Mouse (Mus musculus) yolk sac, embryonic 10.5 days (tissue): ENCODE data around the gene Hmgcl.
A peak's percentile ranks its signal among the peaks of the same experiment; 100 is the strongest.
"Not testable (repeated sequence)": the region's sequence is repeated elsewhere in the genome, so short reads cannot be mapped to it uniquely, and the experiment has no call there.

ENCODE experiments used
- DNase-seq: peaks from one replicate; pipeline ENCODE4 v3.0.0-alpha.2; 2017; ENCODE audit warnings: low spot score

Hmgcl gene

DNA sequence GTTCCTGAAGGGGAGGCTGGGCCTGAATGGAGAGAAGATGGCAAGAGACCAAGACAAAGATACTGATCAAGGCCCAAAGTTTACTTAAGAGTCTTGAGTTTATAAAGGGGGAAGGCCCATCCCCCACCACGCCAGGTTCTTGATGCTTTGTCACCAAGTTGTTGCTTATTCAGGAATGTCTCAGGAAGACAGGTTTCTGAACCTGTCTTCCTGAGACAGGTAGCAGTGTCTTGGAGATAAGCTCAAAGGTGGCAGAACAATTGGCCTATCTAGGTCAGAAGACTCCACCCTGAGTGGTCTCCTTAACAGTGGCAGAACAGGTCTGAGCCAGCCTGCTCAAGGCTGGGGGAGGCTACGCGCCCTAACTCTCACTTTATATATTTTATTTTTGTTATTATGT, 19.4 kb upstream of the Hmgcl start:
- DNase-seq: peak; percentile 49

DNA sequence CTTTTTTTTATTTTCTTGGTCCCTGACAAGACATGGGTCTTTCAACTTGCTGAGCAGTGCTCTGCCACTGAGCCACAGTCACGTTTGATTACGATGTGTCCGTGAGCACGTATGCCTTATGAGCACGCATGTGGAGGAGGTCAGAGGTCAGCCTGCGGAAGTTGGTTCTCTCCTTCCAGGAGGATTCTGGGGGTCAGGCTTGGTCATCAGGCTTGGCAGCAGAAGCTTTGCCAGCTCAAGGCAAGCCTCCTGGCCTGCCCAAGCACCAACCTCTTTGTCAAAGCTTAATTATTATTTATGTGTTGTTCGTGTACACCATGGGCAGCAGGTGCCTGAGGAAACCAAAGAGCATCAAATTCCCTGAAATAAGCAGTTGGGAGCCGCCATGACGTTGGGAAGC, 17.9 kb upstream of the Hmgcl start:
- no peak for DNase-seq

DNA sequence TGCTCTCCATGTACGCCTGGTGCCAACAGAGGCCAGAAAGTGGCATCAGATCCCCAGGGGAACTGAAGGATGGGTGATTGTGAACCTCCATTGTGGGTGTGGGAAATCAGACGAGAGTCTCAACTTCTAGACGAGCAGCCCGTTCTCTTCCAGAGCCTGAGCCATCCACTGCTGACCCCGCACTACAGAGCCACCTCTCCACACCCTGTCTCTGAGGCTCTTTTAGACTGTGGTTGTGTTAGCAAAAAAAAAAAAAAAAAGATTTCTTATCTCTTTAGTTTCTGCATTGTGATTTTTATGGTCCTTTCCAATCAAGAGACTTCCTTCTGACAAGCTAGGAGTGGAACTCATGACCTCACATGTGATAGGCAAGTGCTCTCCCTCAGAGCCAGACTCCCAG, 16.8 kb upstream of the Hmgcl start:
- DNase-seq: no peak

DNA sequence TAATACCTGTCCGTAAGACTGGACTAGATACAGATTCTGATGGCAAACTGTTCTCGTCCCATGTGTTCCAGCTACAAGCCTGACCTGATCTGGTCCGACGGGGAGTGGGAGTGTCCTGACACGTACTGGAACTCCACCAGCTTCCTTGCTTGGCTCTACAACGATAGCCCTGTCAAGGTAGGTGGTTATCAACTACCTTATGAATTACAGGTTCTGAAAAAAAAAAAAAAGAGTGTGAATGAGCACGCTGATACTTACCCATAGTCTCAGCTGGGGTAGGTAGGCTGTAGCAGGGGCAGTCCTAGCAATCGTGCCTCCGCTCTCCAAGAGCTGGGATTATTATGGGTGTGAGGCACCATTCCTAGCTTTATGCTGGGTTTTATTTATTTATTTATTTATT, 16.4 kb upstream of the Hmgcl start:
- DNase-seq: no peak

DNA sequence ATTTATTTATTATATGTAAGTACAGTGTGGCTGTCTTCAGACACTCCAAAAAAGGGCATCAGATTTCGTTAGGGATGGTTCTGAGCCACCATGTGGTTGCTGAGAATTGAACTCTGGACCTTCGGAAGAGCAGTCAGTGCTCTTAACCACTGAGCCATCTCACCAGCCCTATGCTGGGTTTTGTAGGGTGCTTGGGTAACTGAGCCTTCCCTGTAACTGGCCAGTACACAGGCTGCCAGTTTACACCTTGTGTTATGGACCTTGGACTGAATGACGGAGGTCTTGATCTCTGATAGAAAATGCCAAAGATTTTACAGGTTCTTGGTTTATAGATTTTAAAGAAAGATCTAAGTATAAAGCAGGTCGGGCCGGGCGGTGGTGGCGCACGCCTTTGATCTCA, 16.0 kb upstream of the Hmgcl start:
- DNase-seq: no peak

DNA sequence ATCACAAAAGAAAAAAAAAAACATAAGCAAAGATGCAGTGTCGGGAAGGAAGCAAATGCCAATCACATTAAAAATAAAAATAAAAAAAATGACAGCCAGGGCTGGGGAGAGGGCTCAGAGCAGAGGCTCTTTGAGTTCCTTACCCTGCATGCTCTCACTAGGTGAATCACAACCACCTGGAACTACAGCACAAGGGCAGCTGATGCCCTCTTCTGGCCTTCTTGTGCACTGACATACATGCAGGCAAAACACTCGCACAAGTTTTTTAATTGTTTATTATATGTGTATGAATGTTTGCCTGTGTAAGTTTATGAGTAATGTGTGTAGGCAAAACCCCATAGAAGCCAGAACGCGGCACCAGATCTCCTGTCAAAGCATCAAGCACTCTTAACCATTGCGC, 14.4 kb upstream of the Hmgcl start:
- no peak for DNase-seq

DNA sequence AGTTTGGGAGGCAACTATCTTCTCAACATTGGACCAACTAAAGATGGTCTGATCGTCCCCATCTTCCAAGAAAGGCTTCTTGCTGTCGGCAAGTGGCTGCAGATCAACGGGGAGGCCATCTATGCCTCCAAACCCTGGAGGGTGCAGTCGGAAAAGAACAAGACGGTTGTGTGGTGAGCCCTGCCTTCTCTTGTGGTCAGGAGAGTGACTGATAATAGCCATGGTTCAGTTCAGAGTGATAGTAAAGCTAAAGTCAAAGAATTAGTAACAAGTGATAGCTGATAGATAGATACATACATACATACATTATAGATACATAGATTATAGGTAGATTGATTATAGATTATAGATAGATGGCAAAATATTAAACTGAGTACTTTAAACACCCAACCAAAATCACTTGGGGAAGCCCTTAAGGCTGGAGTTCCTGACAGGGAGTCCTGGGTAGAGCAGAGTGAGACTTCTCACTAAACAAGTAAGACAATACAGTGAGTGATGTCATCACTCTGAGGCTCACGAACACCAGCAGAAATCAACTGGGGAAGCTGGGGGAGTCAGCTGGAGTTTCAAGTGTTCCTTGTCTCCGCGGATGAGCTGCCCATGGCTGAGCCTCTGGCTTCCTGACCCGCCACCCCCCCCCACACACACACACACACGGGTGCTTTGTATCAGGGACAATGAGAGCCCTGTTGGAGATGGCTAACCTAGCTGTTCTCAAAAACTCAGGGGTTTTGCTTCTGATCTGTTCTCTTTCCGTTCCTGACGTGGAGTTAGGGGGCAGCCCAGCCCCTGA, 11.3 kb upstream of the Hmgcl start:
- no peak for DNase-seq

DNA sequence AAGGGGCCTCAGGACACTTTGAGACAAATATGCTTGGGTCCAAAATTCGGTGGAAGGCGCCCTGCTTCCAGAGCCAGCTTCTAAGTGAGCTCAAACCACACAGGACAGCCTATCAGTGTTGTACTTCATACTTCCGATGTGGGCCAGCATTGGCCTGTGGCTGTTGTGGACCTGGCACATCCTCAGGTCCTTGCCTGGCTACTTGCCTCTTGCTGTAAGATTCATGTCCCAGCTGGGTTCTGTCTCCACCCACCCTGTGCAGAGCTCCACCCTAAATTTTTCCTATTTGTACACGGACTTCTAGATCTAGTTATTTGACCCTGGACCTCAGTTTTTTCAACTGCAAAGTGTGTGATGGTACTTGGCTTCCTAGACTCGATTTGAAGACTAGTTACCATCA, 10.7 kb upstream of the Hmgcl start:
- DNase-seq: no peak

DNA sequence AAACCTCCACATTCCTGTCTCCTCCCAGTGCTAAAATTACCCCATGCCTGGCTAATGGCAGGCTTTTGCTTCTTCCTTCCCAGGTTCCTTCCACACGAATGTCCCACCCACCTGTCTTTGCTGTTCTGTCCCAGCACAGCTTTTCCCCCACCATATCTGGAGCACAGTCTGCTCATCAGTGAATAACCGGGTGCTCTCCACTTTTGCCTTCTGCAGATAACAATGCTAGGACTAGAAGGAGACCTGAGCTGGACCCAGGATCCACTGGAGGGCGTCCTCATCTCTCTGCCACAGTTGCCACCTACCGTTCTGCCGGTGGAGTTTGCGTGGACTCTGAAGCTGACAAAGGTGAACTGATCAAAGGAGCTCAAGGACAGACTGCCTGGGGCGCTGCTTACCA, 7.4 kb upstream of the Hmgcl start:
- no peak for DNase-seq

DNA sequence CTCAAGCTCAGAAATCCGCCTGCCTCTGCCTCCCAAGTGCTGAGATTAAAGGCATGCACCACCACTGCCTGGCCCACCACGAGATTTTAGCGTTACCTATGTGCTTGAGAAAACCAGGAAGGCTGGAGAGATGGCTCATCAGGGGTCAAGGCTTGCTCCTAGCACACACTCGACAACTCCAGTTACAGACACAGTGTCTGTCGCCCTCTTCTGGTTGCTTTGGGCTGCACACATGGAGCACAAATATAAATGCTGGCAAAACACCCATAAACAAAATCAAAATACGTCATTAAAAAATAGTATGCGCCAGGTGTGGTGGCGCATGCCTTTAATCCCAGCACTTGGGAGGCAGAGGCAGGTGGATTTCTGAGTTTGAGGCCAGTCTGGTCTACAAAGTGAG, 5.2 kb upstream of the Hmgcl start:
- not testable (repeated sequence) for DNase-seq

DNA sequence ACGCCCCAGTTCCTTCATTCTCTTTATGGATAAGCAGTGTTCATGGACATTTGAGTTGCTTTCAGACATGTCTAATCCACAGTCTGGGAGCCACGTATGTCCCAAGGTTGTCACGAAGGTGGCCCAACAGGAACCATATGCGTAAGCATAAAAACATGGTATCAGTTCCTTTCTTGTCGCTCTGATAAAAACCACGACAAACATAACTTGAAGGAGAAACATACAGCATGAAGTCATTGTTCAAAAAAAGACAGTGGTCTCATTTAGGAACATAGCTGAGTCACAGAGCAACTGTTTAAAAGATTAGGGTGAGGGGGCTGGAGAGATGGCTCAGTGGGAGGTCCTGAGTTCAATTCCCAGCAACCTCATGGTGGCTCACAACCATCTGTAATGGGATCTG, 4.1 kb upstream of the Hmgcl start:
- no peak for DNase-seq

DNA sequence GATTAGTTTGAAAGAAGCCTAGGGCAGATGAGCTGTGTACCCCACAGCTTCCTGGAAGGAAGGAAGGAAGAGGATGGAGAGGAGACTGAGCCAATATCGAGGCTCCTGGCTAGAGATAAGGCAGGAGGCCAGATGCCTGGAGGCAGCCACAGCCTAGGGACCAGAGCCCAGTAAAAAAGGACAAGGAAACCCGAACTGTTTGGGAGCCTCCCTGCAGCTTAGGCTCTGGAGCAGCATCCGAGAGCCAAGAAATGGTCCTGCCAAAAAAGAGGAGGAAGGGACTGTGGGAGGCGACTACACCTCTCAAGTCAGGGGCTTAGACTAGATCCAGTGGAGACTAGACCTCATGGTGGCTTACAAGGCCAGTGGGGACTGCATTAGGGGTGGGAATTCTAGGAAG, 2.9 kb upstream of the Hmgcl start:
- DNase-seq: no peak

DNA sequence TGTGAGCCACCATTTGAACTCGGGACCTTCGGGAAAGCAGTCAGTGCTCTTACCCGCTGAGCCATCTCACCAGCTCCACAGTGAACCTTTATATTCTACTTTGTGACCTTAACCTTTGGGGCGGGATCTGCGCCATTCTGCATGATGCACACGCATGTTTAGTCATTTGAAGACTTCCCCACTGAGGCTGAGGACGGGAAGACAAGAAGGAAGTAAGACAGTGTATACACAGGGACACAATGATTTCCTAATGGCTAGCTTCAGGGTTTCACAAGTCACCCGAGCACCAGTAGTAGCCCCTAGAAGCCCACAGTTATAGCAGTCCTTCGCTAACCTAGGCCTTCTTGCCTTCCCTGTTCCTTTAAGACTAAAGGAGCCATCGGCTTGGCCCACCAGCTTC, 542 bp upstream of the Hmgcl start:
- no peak for DNase-seq

DNA sequence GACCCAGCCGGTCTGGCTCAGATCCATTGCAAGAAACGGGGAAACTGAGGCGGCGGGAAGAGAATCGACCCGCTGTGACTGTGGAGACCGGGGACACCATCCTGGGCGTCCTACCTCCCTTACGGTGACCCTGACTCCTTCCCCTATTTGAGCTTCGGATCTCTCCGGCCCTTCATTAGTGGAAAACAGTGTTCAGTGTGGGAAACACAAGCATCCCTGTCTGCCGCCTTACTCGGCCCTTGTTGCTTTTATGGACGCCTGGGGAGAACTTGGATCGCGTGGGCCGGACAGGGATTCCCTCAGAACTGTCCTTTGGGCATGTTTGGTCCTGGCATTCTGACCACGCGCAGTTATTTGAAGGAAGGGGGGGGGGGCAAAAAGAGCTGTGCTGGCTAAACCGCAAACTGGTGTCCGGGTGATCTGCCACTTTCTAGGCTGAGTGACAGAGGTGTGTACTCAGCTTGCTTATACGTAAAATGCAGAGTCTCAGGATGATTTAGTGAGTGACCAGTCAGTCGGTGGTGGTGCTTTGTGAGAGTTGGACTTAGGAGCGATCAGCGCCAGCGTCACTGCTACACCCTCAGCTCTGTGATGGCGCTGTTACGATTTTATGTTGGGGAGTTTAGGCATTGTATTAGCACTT, 532 bp downstream of the Hmgcl start:
- DNase-seq: no peak

DNA sequence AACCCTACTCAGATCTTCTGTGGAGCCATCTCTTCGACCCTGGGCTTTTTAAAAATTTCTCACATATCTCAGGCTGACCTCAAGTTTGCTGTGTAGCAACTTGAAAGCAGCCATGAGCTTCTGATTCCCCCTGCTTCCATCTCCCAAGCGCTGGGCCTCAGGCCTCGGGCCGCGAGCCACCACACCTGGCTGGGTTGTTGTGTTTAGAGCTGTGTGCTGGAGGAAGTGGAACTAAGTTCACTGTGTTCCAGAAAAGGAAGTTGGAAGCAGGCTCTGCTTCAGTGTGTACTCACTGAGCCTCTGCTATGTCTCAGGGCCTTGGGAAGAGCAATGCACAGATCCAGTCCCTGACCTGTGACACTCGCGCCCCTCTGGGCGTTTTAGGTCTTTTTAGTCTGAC, 1.9 kb downstream of the Hmgcl start:
- DNase-seq: no peak

DNA sequence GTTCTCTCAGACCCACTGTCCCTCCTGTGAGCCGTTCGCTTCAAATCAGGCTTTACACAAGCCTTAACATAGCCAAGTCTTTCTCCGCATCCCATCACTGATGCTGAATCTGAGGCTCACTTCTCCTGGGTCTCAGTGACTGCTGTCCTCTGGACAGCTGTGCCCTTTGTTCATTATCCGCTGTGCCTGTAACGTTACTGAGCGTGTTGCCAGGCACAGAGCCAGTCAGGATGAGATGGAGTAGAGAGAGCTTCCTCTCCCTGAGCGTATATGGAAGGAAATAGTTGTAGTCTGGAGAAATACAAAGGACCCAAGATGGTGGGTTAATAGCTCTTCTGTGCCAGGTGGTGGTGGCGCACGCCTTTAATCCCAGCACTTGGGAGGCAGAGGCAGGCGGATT, 3.2 kb downstream of the Hmgcl start:
- DNase-seq: no peak

DNA sequence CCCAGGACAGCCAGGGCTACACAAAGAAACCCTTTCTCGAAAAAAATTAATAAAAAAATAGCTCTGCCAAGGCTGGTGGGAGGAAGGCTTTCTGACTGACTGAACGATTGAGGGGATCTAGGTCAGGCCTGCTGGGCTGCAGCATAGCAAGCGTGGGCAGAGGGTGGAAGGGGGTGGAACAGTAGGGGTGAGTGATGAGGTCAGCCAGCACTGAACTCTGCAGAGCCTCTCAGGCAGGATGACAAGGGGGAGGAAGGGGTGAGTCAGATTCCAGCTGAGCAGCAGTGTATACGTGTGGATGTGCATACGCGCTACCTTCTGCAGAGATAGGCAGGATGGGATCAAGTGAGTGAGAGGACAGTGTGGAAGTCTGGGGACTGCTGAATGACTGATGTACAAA, 3.7 kb downstream of the Hmgcl start:
- DNase-seq: no peak

DNA sequence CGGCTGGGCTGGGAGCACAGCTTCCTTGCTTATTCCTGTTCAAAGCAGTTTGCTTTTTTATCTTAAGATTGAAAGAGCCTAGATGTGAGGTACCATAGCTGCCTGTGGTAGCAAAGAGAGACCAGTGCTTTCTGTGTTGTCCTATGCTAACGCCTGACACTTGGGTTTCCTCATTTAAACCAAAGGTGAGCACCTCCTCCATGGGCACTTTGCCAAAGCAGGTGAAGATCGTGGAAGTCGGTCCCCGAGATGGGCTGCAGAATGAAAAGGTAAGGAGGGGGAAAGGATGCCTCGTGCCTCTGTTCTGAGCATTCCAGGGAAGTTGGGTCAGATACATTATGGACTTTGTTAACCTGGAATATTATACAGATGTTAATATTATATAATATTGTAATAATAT, 4.1 kb downstream of the Hmgcl start:
- no peak for DNase-seq

DNA sequence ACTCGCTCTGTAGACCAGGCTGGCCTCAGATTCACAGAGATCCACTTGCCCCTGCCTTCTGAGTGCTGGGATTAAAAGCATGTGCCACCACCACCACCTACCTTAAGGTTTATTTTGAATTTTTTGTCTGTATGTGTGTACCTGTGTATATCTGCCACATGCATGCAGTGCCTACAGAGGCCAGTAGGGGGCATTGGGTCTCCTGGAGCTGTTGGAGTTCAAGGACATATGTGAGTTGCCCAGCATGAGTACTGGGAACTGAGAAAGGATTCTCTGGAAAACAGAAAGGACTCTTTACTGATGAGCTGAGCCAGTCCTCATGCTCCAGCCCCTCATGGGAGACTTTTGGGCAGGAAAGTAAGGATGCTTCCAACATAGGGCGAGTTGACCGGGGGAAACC, 5.3 kb downstream of the Hmgcl start:
- DNase-seq: no peak

DNA sequence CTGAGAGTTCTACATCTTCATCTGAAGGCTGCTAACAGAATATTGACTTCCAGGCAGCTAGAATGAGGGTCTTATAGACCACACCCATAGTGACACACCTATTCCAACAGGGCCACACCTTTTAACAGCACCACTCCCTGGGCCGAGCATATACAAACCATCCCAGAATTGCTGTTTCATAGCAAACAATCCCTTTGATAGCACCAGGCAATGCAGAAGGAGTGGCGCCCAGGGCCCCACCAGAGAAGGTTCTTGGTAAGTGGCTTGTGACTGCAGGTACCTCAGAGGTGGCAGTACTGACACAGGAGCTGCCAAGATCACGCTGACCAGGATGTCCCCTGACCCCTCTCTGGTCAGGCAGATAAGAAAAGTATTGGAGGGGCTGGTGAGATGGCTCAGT, 6.9 kb downstream of the Hmgcl start:
- DNase-seq: no peak

DNA sequence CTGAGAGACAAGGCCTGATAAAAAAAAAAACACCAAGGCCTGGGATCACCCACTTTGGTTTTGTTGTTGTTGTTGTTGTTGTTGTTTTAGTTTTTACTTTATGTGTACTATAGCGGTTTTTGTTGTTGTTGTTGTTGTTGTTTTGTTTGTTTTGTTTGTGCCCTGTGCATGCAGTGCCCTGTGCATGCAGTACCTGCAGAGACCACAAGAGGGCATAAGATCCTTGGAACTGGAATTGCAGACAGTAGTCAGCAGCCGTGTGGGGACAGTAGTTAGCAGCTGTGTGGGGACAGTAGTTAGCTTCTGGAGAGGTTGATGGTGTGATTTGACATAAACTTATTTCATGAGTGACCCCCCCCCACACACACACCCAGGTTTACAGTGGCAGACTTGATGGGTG, 8.0 kb downstream of the Hmgcl start:
- DNase-seq: peak; percentile 50

DNA sequence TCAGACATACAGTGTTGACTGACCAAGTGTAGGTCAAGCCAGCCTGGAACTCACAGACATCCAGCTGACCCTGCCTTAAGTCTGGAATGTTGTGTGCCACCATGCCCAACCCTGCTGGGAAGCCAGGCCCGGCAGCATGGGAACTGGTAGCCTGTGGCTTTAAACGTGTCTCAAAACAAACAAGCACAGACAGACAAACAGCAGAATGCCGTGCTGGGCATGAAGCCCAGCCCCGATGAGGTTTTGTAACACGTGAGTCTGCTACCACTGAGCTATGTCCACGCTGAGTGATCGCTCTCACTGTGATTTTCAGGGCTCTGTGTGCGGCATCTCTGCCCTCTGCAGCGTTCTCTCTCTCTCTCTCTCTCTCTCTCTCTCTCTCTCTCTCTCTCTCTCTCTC, 9.6 kb downstream of the Hmgcl start:
- no peak for DNase-seq

DNA sequence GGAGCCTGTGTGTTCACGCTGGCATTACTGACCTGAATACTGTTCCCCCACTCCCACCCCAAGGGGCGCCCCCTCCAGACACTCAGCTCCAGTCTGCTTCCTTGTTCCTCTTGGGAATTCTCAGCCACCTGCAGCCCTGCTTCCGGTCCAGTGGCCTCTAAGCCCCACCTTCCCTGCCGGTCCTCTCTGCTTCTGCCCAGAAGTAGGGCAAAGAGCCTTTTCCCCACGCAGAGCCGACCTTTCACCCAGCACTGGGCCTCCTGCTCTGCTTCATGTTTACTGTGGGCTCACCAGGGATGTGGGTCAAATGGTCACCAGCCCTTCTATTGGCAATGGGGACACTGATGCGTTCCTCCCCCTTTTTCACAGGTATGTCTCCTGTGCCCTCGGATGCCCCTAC, 12.1 kb downstream of the Hmgcl start:
- no peak for DNase-seq

DNA sequence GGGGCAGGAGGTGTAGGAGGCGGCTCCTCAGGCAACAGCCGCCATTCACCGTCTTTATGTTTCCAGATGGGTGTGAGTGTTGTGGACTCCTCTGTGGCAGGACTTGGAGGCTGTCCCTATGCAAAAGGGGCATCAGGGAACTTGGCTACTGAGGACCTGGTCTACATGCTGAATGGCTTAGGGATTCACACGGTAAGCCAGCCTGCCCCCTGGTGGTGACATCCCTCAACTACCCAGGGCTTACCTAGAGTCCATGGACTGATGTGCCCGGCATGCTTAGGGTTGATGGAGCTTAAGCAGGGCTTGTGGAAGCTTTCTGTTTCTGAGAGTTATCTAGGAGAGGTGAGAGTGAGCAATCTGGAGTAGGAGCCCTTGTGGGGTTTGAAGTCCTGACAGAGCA, 14.5 kb downstream of the Hmgcl start:
- DNase-seq: peak; percentile 57
